Mouse (Mus musculus) right cerebral cortex, postnatal 14 days (tissue): ENCODE measurements around the gene Milr1.
"Not testable (repeated sequence)": the region's sequence is repeated elsewhere in the genome, so short reads cannot be mapped to it uniquely, and the experiment has no call there.

Experiments used
- DNase-seq: peaks from one replicate; pipeline ENCODE4 v3.0.0; 2022

Milr1 gene

DNA sequence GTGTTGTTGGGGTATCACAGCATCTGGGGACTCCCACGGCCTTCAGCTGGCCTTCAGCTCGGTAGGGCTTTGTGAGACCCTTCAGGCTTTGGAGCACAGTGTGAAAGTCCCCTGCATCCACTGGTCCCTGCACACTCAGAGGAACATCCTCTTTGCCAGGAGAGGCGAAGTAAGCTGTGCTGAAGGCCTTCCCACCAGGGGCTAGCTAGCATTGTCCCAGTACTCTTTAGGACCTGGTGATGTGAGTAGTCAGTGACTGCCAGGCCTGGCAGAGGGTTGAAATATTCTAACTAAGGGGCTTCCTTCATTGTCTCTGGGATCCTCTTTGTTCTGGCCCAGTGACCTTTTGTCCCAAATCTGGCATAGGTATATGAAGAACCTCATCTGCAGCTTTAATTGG, 14.4 kb upstream of the Milr1 start:
- DNase-seq = no peak

DNA sequence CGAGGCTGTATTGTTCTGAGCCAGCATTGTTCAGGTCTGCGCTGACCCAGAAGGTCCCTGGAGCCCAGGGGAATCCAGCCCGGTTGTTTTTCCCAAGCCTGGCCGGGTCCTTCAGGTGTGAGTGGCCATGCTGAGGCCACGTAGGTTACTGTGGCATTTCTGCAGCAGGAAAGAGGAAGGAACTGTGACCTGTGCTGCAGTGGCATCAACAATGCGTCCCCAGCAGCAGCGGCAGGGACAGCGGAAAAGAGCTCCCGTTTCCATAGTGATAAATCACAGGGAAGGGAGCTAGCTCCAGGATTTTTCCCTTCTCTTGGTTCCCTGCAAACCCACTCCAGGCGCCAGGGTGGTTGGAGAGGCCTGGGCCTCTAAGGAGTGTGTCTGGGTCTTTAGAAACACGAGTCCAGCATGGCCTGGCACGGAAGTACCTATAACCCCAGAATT, 13.8 kb upstream of the Milr1 start:
- peak; percentile 41 for DNase-seq

DNA sequence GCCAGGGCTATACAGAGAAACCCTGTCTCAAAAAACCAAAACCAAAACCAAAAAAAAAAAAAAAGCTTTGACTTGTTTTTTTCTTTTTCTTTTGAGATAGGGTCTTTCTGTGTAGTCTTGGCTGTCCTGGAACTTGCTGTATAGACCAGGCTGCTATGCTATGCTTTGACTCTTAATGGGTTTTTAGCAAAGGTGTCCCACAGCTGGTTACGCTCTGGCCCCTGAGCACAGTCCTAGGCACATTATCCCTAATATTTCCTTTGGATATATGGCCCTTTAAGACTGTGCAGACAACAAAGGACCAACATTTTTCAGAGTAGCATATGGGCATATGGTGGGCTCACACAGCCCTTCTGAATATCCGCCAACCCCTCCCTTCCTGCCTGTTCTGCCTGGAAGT, 11.9 kb upstream of the Milr1 start:
- DNase-seq = no peak

DNA sequence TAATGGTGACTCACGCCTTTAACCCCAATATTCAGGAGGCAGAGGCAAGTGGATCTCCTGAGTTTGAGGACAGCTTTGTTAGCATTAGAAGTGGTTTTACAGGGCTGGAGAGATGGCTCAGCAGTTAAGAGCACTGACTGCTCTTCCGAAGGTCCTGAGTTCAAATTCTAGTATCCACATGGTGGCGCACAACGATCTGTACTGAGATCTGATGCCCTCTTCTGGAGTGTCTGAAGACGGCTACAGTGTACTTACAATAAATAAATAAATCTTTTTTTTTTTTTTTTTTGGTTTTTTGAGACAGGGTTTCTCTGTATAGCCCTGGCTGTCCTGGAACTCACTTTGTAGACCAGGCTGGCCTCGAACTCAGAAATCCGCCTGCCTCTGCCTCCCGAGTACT, 10.3 kb upstream of the Milr1 start:
- not testable (repeated sequence) for DNase-seq

DNA sequence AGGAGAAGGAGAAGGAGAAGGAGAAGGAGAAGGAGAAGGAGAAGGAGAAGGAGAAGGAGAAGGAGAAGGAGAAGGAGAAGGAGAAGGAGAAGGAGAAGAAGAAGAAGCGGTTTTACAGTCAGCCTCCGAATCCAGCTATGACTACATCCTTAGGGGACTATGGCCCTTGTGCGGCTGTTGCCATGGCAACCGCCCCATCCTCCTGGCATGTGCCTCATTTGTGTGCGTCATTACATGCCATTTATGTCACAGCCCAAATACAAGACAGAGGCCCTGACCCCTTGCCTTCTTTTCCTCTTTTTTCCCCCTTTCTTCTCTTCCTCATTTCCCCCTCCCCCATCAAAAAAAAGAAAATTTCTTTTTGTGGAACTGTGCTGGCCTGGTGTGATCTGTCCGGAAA, 9.8 kb upstream of the Milr1 start:
- peak; percentile 52 for DNase-seq

DNA sequence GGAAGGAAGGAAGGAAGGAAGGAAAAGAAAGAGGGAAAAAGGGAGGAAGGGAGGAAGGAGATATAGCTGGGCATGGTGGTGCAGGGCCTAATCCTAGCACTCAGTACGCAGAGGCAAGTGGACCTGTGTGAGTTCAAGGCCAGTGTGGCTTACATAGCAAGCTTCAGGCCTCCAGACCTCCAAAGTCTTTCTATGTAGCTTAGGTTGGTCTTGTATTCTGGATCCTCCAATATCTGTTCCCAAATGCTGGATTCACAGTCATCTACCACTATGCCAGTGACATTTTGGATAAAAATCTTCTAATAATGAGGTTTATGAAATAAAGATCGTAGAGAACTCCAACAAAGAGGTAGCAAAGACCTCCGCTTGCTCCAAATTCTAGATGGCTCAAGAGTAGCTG, 9.2 kb upstream of the Milr1 start:
- no peak for DNase-seq

DNA sequence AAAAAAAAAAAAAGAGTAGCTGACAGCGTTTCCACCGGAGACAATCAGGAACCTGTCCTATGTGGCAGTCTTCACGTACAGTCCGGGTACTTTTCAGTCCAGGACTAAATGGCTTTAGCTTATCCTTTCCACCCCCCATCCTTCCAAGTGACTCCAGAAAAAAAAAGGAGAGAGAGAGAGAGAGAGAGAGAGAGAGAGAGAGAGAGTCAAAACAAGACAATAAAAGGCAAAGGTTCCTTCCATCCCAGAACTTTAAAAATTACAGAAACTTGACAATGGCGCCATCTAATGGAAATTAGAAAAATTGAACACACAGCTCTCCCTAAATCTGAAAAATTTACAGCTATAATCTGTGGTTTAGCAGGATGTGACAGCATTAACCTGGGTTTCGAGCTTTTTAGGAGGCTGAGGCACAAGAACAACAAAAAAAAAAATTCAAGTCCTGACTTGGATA, 8.6 kb upstream of the Milr1 start:
- no peak for DNase-seq

- DNase-seq = no peak
These were observed 6.1 kb upstream of the Milr1 start for GRCm38 (mm10) chr11:106744949-106745348.

DNA sequence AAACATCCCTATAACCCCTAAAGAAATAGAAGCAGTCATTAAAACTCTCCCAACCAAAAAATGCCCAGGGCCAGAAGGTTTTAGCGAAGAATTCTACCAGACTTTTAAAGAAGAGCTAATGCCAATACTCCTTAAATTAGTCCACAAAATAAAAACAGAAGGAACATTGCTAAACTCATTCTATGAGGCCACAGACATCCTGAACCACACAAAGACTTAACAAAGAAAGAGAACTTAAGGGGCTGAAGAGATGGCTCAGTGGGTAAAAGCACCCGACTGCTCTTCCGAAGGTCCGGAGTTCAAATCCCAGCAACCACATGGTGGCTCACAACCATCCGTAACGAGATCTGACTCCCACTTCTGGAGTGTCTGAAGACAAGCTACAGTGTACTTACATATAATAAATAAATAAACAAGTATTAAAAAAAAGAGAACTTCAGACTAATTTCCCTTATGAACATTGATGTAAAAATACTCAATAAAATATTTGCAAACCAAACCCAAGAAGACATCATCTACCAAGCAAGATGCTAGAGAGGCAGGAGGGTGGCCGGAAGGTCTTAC, 1.4 kb upstream of the Milr1 start:
- DNase-seq = not testable (repeated sequence)

GRCm38 (mm10) chr11:106750121-106750751, 790 bp upstream of the Milr1 start, which contains the start of gene Pecam1:
TSS of gene Pecam1 (minus strand) at chr11:106750628.
- DNase-seq = no peak

- no peak for DNase-seq
These were observed 1.1 kb downstream of the Milr1 start for GRCm38 (mm10) chr11:106752103-106752502.

- no peak for DNase-seq
These were observed 2.3 kb downstream of the Milr1 start for GRCm38 (mm10) chr11:106753314-106753713.

DNA sequence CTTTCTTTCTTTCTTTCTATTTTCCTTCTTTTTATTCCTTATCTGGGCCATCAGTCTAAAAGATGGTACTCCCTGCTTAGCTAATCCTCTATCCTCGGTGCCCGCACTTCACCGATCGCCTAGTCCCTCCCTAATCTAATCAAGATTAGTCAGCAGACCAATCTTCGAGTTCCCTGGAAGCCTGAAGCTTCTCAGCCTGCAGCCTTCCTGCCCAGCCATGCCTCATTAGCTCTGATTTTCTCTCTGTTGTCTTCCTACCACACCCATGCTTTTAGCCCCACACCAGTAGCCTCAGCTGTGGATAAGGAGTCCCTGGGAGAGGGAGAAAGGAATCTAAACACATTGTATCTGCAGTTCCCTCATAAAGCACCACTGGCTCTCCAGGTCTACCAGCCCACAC, 4.6 kb downstream of the Milr1 start:
- no peak for DNase-seq

GRCm38 (mm10) chr11:106759028-106759427, 8.0 kb downstream of the Milr1 start:
- DNase-seq = no peak

- no peak for DNase-seq
These were observed 9.5 kb downstream of the Milr1 start for GRCm38 (mm10) chr11:106760511-106760910.

DNA sequence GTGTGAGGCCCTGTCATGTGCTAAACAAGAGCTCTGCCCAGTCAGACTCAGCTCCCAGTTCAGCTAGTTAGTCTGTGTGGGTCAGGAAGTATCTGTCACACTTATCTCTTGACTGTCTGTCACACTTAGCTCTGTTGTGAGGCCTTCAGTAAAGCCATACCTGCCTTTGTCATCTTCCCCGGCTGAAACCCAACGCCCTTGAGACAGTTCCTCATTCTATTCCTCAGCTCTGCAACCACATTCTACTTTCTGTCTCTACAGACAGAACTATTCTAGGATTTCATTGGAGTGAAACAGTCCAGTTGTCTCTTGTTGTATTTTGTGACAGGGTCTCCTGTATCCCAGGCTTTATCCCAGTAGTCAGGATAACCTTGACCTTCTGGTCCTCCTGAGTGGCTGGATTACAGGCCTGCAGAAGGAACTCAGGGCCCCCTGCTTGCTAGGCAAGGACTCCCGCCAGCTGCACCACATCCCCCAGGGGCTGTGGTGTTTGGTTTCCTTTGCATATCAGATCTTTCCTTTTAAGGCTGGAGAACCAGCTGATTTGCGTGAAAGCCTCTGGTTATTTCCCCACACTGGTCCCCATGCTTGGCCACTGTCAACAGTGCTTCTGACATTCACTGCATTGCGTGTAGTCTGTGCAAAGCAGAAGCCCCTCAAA, 11.2 kb downstream of the Milr1 start:
- DNase-seq = no peak

DNA sequence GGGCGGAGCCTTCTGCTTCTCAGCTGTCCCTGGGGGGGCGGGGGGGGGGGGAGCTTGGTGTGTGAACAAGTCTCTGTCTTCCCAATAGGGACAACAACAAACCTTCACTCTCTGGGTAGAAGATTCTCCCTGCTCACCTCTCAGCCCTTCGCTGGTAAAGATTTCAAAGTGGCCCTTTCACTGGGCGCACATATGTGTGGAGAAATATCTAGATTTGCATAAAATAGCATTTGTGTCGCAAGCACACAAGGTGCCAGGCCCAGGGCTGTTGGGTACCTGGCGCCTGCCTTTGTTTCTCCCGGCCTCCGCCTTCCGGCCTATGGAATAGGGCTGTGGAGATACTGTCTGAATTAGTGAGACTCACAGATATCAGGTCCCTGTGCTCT, 11.8 kb downstream of the Milr1 start:
- DNase-seq = no peak

- no peak for DNase-seq
These were observed 15.7 kb downstream of the Milr1 start for GRCm38 (mm10) chr11:106766611-106767162.

GRCm38 (mm10) chr11:106767516-106767915, 16.5 kb downstream of the Milr1 start:
- no peak for DNase-seq

DNA sequence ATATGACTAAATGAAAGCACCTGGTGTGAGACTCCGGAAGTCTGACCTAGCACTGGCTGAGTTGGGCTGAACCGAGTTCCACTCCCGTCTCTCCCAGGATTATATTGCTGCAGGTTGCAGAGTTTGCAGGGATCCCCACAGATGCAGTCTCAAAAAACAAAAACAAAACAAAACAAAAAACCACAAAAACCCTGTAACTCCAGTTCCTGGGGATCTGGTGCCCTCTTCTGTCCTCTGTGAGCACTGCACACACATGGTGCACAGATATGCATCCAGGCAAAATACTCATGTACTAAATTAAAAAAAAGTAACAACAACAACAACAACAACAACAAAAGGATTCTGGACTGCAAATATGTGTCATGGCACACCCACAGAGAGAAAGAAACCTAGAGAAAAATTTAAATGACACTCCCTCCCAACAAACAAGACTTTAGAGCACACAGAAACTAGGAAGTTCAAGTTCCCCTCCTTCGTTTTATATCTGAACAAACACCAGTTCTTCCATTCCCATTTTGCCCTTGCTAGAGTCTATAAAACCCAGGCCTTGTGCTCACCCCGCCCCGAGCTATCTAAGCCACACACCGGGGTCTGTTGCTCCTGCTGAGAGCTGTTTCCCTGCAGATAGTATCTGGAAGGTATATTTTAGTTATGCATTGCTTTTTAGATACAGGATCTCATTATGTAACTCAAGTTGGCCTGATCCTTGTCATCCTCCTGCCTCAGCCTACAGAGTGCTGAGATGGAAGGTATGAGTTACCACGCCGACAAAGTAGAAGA, 19.4 kb downstream of the Milr1 start:
- peak; percentile 30 for DNase-seq

- no peak for DNase-seq
These were observed 22.0 kb downstream of the Milr1 start for GRCm38 (mm10) chr11:106773061-106773460.

- no peak for DNase-seq
These were observed 25.9 kb downstream of the Milr1 start for GRCm38 (mm10) chr11:106776960-106777359.

- no peak for DNase-seq
These were observed 26.4 kb downstream of the Milr1 start for GRCm38 (mm10) chr11:106777395-106777794.
